Comparison of ENCODE assay signal across 16 mouse cellular contexts in the genomic region with DNA sequence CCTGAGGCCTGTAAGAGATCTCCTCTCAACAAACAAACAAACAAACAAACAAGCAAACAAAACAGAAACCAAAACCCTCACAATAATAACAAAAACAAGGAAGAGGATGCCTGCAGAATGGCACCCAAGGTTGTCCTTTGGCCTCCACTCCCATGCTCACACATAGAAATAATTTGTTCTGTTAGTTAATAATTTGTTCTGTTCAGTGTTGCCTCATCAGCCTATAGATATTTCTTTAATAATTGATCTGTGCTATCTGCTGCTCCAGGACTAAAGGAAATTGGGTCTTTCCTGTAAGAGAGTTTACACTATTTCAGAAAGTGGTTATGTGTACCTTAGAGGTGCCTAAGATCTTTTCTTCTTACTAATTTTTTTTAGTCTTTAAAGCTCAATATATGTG.
"Had no signal": no experiment of that assay in that cellular context is flagged by ENCODE, and none has a peak within 500 bp of the region (broad histone marks: within the 10 kb centered on the region; RNA-seq: fewer than 3 reads in every experiment).

No protein-coding gene starts in this region.

- H3K27ac ChIP-seq: neural tube, embryonic 13.5 days; neural tube, embryonic 15.5 days; stomach, embryonic 15.5 days; stomach, postnatal 0 days had no signal

- H3K4me1 ChIP-seq: neural tube, embryonic 13.5 days; neural tube, embryonic 15.5 days; stomach, embryonic 15.5 days had no signal

- H3K9ac ChIP-seq: neural tube, embryonic 13.5 days; neural tube, embryonic 15.5 days; stomach, embryonic 15.5 days had no signal

- H3K9me3 ChIP-seq: neural tube, embryonic 13.5 days; neural tube, embryonic 15.5 days; stomach, embryonic 15.5 days had no signal

- H3K27me3 ChIP-seq: neural tube, embryonic 13.5 days; neural tube, embryonic 15.5 days; stomach, embryonic 15.5 days had no signal

- DNase-seq: retina, postnatal 1 day; right cerebral cortex, adult 18-20 months; right cerebral cortex, postnatal 14 days; right cerebral cortex, postnatal 25 days; right cerebral cortex, postnatal 4 days; spleen, adult 18-20 months; thymus, adult 18-20 months; thymus, adult 2 months; thymus, postnatal 14 days; thymus, postnatal 25 days; thymus, postnatal 36 days; thymus, postnatal 4 days had no signal

- H3K36me3 ChIP-seq: neural tube, embryonic 13.5 days; neural tube, embryonic 15.5 days; stomach, embryonic 15.5 days had no signal

- H3K4me3 ChIP-seq: neural tube, embryonic 13.5 days; neural tube, embryonic 15.5 days; stomach, embryonic 15.5 days had no signal

- H3K4me2 ChIP-seq: neural tube, embryonic 13.5 days; neural tube, embryonic 15.5 days; stomach, embryonic 15.5 days had no signal
